Mouse (Mus musculus) liver, adult 2 months (tissue): ENCODE measurements at regions not wholly inside any gene's neighbourhood (a gene's known extent, or its start where the extent isn't known, plus 50 kb on each side); places are given as distances from the start of the nearest gene placed in this dataset.

ENCODE experiments used
- DNase-seq: peaks from one replicate; pipeline ENCODE4 v3.0.0-alpha.2; 2011; ENCODE audit warnings: low read depth, low spot score; ENCODE audit errors: extremely low read depth
- H3K27ac ChIP-seq: fragments of 200-500 bp; replicated peaks from 2 replicates; pipeline ENCODE4 v1.5.1; 2012; ENCODE audit warnings: low read depth, mild to moderate bottlenecking, control low read depth, inconsistent platforms, low read length; ENCODE audit not compliant: insufficient read depth
- H3K27me3 ChIP-seq: fragments of 200-500 bp; 2 replicates; pipeline ENCODE4 v1.6.1; 2012; ENCODE audit warnings: mild to moderate bottlenecking, moderate library complexity, low read length, inconsistent platforms; ENCODE audit not compliant: control insufficient read depth, insufficient read depth
- H3K36me3 ChIP-seq: fragments of 200-500 bp; 2 replicates; pipeline ENCODE4 v1.6.1; 2012; ENCODE audit warnings: low read length, inconsistent platforms; ENCODE audit not compliant: control insufficient read depth, insufficient read depth
- H3K4me1 ChIP-seq: fragments of 200-500 bp; 2 replicates; pipeline ENCODE4 v1.6.1; 2011; ENCODE audit warnings: low read length; ENCODE audit not compliant: control insufficient read depth, insufficient read depth
- H3K4me3 ChIP-seq: fragments of 200-500 bp; 2 replicates; pipeline ENCODE4 v1.5.1; 2011; ENCODE audit warnings: low read depth, mild to moderate bottlenecking, control low read depth, low read length, moderate library complexity; ENCODE audit not compliant: insufficient read depth
- H3K79me2 ChIP-seq: fragments of 200-500 bp; 2 replicates; pipeline ENCODE4 v1.6.1; 2012; ENCODE audit warnings: inconsistent platforms, mild to moderate bottlenecking, low read length, moderate library complexity; ENCODE audit not compliant: control insufficient read depth, insufficient read depth
- H3K9ac ChIP-seq: fragments of 200-500 bp; 2 replicates; pipeline ENCODE4 v1.6.1; 2012; ENCODE audit warnings: low read depth, mild to moderate bottlenecking, control low read depth, inconsistent platforms, low read length
- CTCF ChIP-seq: fragments of 200-500 bp; IDR thresholded peaks from 2 replicates; pipeline ENCODE4 v1.5.1; 2011; ENCODE audit warnings: low read depth, low read length, control low read depth
- POLR2A ChIP-seq: fragments of 200-500 bp; IDR thresholded peaks from 2 replicates; pipeline ENCODE4 v1.6.1; 2011; ENCODE audit warnings: low read length, control low read depth; ENCODE audit not compliant: insufficient read depth; ENCODE audit errors: extremely low read depth
- WGBS: fragments of 180-500 bp; shearing (Covaris S2); methylation state at CpG from one replicate; pipeline ENCODE4 v1.1.7; 2018; 5-methylcytosine and 5-hydroxymethylcytosine counted together

- H3K9ac ChIP-seq, result no peak overlapping the region
- no peaks in the 10 kb centered on the region for H3K4me1 ChIP-seq
- H3K36me3 ChIP-seq, result no peaks in the 10 kb centered on the region
- DNase-seq, result no peak
- no peak overlapping the region for H3K4me3 ChIP-seq
- 56% methylated on average over 1 of the region's 1 CpGs for WGBS
- H3K79me2 ChIP-seq, result no peaks in the 10 kb centered on the region
- no peak for TF ChIP-seq CTCF
- TF ChIP-seq POLR2A, result no peak
- no peaks in the 10 kb centered on the region for H3K27me3 ChIP-seq
- no peak overlapping the region for H3K27ac ChIP-seq
These were observed 87.0 kb upstream of the Lyplal1 start for GRCm38 (mm10) chr1:186204151-186204550.

GRCm38 (mm10) chr1:186202536-186202935 is 85.4 kb upstream of the Lyplal1 start:
- Histone ChIP-seq H3K9ac (no peak overlapping the region), H3K27ac (no peak overlapping the region), H3K79me2 (no peaks in the 10 kb centered on the region), H3K27me3 (no peaks in the 10 kb centered on the region), H3K4me1 (no peaks in the 10 kb centered on the region), H3K4me3 (no peak overlapping the region), H3K36me3 (no peaks in the 10 kb centered on the region)
- TF ChIP-seq CTCF (no peak), POLR2A (no peak)
- DNase-seq, result no peak

- Histone ChIP-seq H3K9ac (no peak overlapping the region), H3K36me3 (no peaks in the 10 kb centered on the region), H3K27ac (no peak overlapping the region), H3K79me2 (no peaks in the 10 kb centered on the region), H3K4me1 (no peaks in the 10 kb centered on the region), H3K27me3 (no peaks in the 10 kb centered on the region), H3K4me3 (no peak overlapping the region)
- TF ChIP-seq POLR2A (no peak), CTCF (no peak)
- WGBS, result 74% methylated on average over 1 of the region's 1 CpGs
- DNase-seq, result no peak
These were observed 81.3 kb upstream of the Lyplal1 start for GRCm38 (mm10) chr1:186198391-186198790.

GRCm38 (mm10) chr1:186197057-186197456 is 79.9 kb upstream of the Lyplal1 start:
- 87% methylated on average over 2 of the region's 2 CpGs for WGBS
- Histone ChIP-seq H3K79me2 (no peaks in the 10 kb centered on the region), H3K36me3 (no peaks in the 10 kb centered on the region), H3K27me3 (no peaks in the 10 kb centered on the region), H3K4me3 (no peak overlapping the region), H3K9ac (no peak overlapping the region), H3K4me1 (no peaks in the 10 kb centered on the region), H3K27ac (no peak overlapping the region)
- DNase-seq, result no peak
- TF ChIP-seq CTCF (no peak), POLR2A (no peak)

GRCm38 (mm10) chr1:186189390-186189789 is 72.3 kb upstream of the Lyplal1 start:
- H3K36me3 ChIP-seq, result no peaks in the 10 kb centered on the region
- TF ChIP-seq POLR2A (no peak), CTCF (no peak)
- no peak overlapping the region for H3K9ac ChIP-seq
- H3K27me3 ChIP-seq, result no peaks in the 10 kb centered on the region
- no peaks in the 10 kb centered on the region for H3K79me2 ChIP-seq
- H3K4me1 ChIP-seq, result no peaks in the 10 kb centered on the region
- WGBS, result 86% methylated on average over 11 of the region's 11 CpGs
- H3K4me3 ChIP-seq, result no peak overlapping the region
- no peak for DNase-seq
- no peak overlapping the region for H3K27ac ChIP-seq

DNA sequence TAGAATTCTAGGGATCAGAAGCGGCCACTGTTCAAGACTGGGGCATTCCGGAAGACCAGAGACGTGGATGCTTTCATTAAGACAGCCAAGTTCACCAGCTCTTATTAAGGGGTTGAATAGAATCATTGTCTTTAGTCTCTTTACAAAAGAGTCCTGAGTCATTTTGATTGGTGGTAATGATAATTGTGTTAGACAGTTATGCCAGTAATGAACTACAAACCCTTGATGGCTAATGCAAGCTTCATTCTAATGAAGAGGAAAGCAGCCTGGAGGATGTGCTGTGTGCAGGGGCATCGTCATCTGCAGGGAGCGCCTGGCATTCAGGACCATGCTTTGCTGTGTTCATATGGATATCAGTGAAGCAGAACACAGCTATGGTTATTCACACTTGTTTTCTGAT is 70.3 kb upstream of the Lyplal1 start:
- H3K4me3 ChIP-seq, result no peak overlapping the region
- TF ChIP-seq CTCF (no peak), POLR2A (no peak)
- no peak overlapping the region for H3K9ac ChIP-seq
- no peaks in the 10 kb centered on the region for H3K27me3 ChIP-seq
- peaks cover 1% of the 10 kb centered on the region; the same call in 1 of the 2 replicates for H3K4me1 ChIP-seq
- 92% methylated on average over 5 of the region's 5 CpGs for WGBS
- H3K27ac ChIP-seq, result no peak overlapping the region
- DNase-seq, result no peak
- H3K79me2 ChIP-seq, result no peaks in the 10 kb centered on the region
- H3K36me3 ChIP-seq, result no peaks in the 10 kb centered on the region
